Mouse (Mus musculus) midbrain, embryonic 11.5 days (tissue): ENCODE results near the gene Ntn1. TPM values are rescaled to one million over a fixed set of nuclear protein-coding genes. Genes with fewer than 3 reads are reported as not detected.

Experiments
- ATAC-seq: fragments of 200-750 bp; cut with Nextera tagmentation; 2 replicates; pipeline ENCODE4 v1.8.0; 2017; ENCODE audit warnings: moderate TSS enrichment, moderate library complexity; ENCODE audit not compliant: low FRiP score
- DNase-seq: peaks from one replicate; pipeline ENCODE4 v3.0.0; 2015; ENCODE audit warnings: low spot score; ENCODE audit errors: missing footprints
- H3K27ac ChIP-seq: fragments of 300-500 bp; sonication (generic); 2 replicates; pipeline ENCODE4 v1.5.1; 2014; ENCODE audit warnings: low read depth, low read length
- H3K27me3 ChIP-seq: fragments of 300-500 bp; sonication (generic); 2 replicates; pipeline ENCODE4 v1.6.1; 2014; ENCODE audit warnings: mild to moderate bottlenecking, low read length, moderate library complexity, mixed read lengths; ENCODE audit not compliant: control insufficient read depth, insufficient read depth
- H3K36me3 ChIP-seq: fragments of 300-500 bp; sonication (generic); 2 replicates; pipeline ENCODE4 v1.6.1; 2014; ENCODE audit warnings: mild to moderate bottlenecking, low read length, moderate library complexity, mixed read lengths; ENCODE audit not compliant: control insufficient read depth, insufficient read depth
- H3K4me1 ChIP-seq: fragments of 300-500 bp; sonication (generic); 2 replicates; pipeline ENCODE4 v1.6.1; 2014; ENCODE audit warnings: low read length; ENCODE audit not compliant: control insufficient read depth, insufficient read depth
- H3K4me2 ChIP-seq: fragments of 300-500 bp; sonication (generic); 2 replicates; pipeline ENCODE4 v1.6.1; 2014; ENCODE audit warnings: mild to moderate bottlenecking, moderate library complexity
- H3K4me3 ChIP-seq: fragments of 300-500 bp; sonication (generic); 2 replicates; pipeline ENCODE4 v1.5.1; 2014; ENCODE audit warnings: low read depth, low read length
- H3K9ac ChIP-seq: fragments of 300-500 bp; sonication (generic); 2 replicates; pipeline ENCODE4 v1.6.1; 2014; ENCODE audit warnings: low read length
- H3K9me3 ChIP-seq: fragments of 300-500 bp; sonication (generic); 2 replicates; pipeline ENCODE4 v1.6.1; 2016; ENCODE audit warnings: low read length; ENCODE audit not compliant: control insufficient read depth
- WGBS: fragments of 180-500 bp; shearing (Covaris S2); extraction: QIAGEN DNeasy Blood & Tissue Kit; methylation state at CpG from one replicate; pipeline ENCODE4 v1.1.7; 2014; 5-methylcytosine and 5-hydroxymethylcytosine counted together
- polyA plus RNA-seq: library from polyadenylated mRNA; unstranded; fragments of >200 nt; fragmentation: Nextera tagmentation; extraction: Ambion mirVana; gene quantifications from 2 replicates; pipeline ENCODE4 v1.2.1, GENCODE M21; 2014

Ntn1 gene
- polyA plus RNA-seq, 1 experiment from 2014 or later, result 10.0 TPM

DNA sequence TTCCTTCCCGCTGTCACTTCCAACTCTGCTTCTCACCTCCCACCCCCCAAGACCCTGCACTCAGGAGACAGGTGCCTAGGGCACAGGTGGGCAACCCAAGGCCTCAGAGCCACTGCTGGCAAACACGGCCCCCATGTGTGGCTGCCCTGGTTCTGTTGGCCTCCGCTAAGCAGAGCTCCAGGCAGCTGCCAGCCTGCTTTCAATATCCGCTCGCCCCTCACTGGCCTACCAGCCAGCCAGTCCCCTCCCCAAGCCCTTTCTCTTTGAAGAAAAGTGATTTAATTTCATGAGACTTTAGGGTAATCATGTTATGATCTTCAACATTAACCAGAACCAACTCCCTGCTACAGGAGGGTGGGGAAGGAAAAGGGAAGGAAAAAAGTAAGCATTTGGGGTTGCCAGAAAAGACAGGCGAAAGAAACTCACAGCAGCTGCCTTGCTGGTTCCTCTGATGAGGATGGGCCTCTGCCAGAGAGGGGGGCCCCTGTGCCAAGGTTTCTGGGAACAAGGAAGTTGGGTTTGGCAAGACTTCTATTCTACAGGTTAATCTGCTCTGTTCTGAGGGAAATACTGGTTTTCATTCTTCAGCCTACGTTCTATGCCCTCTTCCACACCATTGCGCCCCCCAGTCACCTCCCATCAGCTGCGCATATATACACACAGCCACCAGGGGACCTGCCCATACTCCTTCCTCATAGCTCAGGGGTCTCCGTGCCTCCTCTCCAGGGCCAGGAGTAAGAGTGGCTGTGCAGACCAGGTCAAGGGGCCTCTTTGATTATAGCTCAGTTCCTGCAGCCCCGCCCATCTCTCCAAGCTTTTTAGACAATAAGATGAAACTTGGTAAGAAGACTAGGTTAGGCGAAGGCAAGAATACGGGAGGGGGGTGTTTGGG is 59.3 kb downstream of the Ntn1 start:
- H3K9ac ChIP-seq, result no peak overlapping the region
- no peak overlapping the region for H3K4me3 ChIP-seq
- H3K4me2 ChIP-seq, result no peak overlapping the region
- H3K27ac ChIP-seq, result no peak overlapping the region
- DNase-seq (no peak), ATAC-seq (no peak)
- 78% methylated on average over 13 of the region's 13 CpGs for WGBS
- H3K27me3 ChIP-seq, result no peaks in the 10 kb centered on the region
- H3K9me3 ChIP-seq, result no peaks in the 10 kb centered on the region
- H3K4me1 ChIP-seq, result peaks cover 3% of the 10 kb centered on the region; the same call in 1 of the 2 replicates
- no peaks in the 10 kb centered on the region for H3K36me3 ChIP-seq

DNA sequence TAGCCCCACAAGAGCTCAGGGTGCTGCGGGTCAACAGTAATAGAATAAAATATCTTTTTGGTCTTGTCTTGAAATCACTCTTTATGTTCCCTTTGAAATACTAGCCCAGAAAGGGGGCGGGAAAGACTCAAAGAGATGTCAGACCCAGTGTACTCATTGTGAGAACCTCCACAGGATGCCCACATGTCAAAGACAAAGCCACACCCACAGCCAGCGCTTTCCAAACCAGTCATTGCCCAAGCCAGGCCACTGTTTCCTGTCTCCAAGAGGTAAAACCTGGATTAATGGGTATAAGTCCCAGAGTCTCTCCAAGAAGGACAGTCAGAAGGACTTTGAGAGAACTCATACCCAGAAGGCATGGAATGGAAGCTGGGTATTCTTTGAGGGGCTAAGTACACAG is 60.3 kb downstream of the Ntn1 start:
- Histone ChIP-seq H3K27ac (no peak overlapping the region), H3K9me3 (no peaks in the 10 kb centered on the region), H3K9ac (no peak overlapping the region), H3K4me3 (no peak overlapping the region), H3K4me2 (no peak overlapping the region), H3K36me3 (no peaks in the 10 kb centered on the region), H3K4me1 (peaks cover 3% of the 10 kb centered on the region; the same call in 1 of the 2 replicates), H3K27me3 (no peaks in the 10 kb centered on the region)
- WGBS, result 86% methylated on average over 3 of the region's 3 CpGs
- ATAC-seq, result no peak
- no peak for DNase-seq

- Histone ChIP-seq H3K9ac (no peak overlapping the region), H3K36me3 (no peaks in the 10 kb centered on the region), H3K9me3 (no peaks in the 10 kb centered on the region), H3K4me2 (no peak overlapping the region), H3K4me1 (peaks cover 3% of the 10 kb centered on the region; the same call in 1 of the 2 replicates), H3K27ac (no peak overlapping the region), H3K27me3 (no peaks in the 10 kb centered on the region), H3K4me3 (no peak overlapping the region)
- no peak for ATAC-seq
- WGBS, result 96% methylated on average over 13 of the region's 13 CpGs
- no peak for DNase-seq
Measured at GRCm38 (mm10) chr11:68339856-68340255, 60.8 kb downstream of the Ntn1 start.

DNA sequence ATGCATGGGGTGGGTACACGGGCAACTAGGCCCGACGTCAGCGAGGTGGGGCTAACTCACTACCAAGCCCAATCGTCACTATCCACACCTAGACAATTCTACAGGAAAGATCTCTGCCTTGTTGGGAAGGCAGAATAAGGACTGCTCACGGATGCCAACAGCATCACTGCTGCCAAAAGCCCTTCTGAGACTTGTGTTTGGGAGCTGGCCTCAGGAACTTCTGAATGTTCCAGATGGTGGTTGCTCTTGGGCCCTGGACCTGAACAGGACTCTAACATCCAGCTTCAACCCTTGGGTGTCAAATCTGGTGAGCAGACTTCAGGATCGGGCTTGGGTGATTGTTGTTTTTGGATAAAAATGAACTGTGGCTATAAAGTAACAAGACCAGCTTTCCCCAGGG is 61.3 kb downstream of the Ntn1 start:
- Histone ChIP-seq H3K27ac (no peak overlapping the region), H3K36me3 (no peaks in the 10 kb centered on the region), H3K4me3 (no peak overlapping the region), H3K27me3 (no peaks in the 10 kb centered on the region), H3K9ac (no peak overlapping the region), H3K9me3 (no peaks in the 10 kb centered on the region), H3K4me1 (peaks cover 3% of the 10 kb centered on the region; the same call in 1 of the 2 replicates), H3K4me2 (no peak overlapping the region)
- DNase-seq (no peak), ATAC-seq (no peak)
- 94% methylated on average over 7 of the region's 7 CpGs for WGBS

- WGBS, result 91% methylated on average over 13 of the region's 13 CpGs
- Histone ChIP-seq H3K27ac (no peak overlapping the region), H3K4me2 (no peak overlapping the region), H3K27me3 (no peaks in the 10 kb centered on the region), H3K9me3 (no peaks in the 10 kb centered on the region), H3K36me3 (no peaks in the 10 kb centered on the region), H3K9ac (no peak overlapping the region), H3K4me1 (no peaks in the 10 kb centered on the region), H3K4me3 (no peak overlapping the region)
- no peak for DNase-seq
- no peak for ATAC-seq
Measured at GRCm38 (mm10) chr11:68331676-68332265, 68.9 kb downstream of the Ntn1 start.

DNA sequence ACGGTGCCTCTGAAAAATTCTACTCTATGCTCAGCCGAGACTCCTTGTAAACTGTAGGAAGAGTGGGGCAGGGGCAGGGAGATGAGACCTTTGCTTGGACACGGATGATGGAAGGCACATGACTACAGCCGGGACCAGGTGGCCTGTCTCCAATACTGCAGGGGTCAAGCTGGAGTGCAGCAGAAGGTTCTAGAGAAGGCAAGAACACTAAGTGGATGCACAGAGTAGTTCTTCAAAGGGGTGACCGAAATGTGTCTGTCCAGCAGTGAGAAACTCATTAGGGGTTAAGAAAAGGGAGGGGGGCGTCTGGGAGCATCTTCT is 69.5 kb downstream of the Ntn1 start:
- Histone ChIP-seq H3K4me1 (no peaks in the 10 kb centered on the region), H3K36me3 (no peaks in the 10 kb centered on the region), H3K9me3 (no peaks in the 10 kb centered on the region), H3K4me3 (no peak overlapping the region), H3K9ac (no peak overlapping the region), H3K4me2 (no peak overlapping the region), H3K27me3 (no peaks in the 10 kb centered on the region), H3K27ac (no peak overlapping the region)
- ATAC-seq (no peak), DNase-seq (no peak)
- WGBS, result 86% methylated on average over 6 of the region's 6 CpGs

DNA sequence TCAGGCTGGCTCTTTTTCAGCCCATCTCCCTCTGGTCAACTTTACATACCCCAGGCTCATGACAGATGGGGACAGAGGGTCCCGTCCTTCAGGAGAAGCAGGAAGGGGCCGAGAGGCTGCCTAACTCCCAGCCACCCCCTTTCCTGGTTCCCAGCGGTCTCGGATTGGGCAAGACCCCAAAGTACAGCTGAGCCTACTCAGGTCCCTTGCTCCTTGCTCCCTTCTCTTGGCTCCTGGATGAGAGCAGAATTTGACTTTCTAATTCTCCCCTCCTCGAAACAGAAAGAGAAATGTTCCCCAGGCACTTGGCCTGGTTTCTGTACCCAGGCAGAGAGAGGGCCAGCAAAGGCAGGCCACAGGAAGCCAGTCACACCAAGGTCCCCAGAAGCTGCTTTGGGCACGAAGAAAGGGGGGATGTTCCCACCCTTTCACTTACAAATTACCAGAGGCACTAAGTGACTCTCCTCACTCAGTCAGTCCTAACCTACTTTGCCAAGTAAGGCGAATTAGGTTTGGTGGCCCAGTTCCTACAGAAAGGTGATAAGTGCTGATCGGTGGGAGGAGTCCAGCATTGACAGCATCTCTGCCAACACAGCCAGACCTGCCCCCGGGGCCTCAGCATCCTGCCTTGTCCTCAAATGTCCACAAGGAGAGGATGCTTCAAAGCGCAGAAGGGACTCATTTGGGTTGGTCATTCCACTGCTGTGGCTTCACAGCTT is 70.1 kb downstream of the Ntn1 start:
- ATAC-seq (no peak), DNase-seq (no peak)
- Histone ChIP-seq H3K27me3 (no peaks in the 10 kb centered on the region), H3K36me3 (no peaks in the 10 kb centered on the region), H3K4me2 (no peak overlapping the region), H3K9me3 (no peaks in the 10 kb centered on the region), H3K9ac (no peak overlapping the region), H3K27ac (no peak overlapping the region), H3K4me3 (no peak overlapping the region), H3K4me1 (no peaks in the 10 kb centered on the region)
- 79% methylated on average over 10 of the region's 10 CpGs for WGBS

GRCm38 (mm10) chr11:68324863-68325262 is 75.8 kb downstream of the Ntn1 start:
- Histone ChIP-seq H3K9ac (no peak overlapping the region), H3K27ac (no peak overlapping the region), H3K4me1 (no peaks in the 10 kb centered on the region), H3K9me3 (no peaks in the 10 kb centered on the region), H3K27me3 (no peaks in the 10 kb centered on the region), H3K4me2 (no peak overlapping the region), H3K4me3 (no peak overlapping the region), H3K36me3 (no peaks in the 10 kb centered on the region)
- DNase-seq (no peak), ATAC-seq (no peak)
- 88% methylated on average over 2 of the region's 2 CpGs for WGBS

DNA sequence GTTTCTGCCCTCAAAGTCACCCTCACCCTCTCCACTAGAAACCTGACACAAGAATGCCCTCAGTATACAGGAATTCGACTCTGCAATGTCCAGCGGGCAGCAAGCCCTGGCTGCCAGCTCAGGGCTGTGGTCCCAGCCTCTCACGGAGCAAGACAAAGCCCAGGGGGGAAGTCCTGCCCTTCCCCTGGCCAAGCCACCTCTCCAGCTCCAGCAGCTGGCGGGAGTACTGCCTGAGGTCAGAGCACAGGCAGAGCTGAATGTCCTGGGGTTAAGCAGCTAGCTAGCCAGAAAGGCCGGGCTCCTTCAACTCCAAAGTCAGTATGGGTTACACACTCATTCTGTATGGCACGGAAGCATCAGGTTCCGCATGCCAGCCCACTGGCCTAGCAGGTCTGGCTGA is 79.2 kb downstream of the Ntn1 start:
- Histone ChIP-seq H3K9ac (no peak overlapping the region), H3K4me1 (no peaks in the 10 kb centered on the region), H3K4me3 (no peak overlapping the region), H3K9me3 (no peaks in the 10 kb centered on the region; the same call in 1 of the 2 replicates), H3K27ac (no peak overlapping the region), H3K4me2 (no peak overlapping the region), H3K27me3 (no peaks in the 10 kb centered on the region), H3K36me3 (no peaks in the 10 kb centered on the region)
- 68% methylated on average over 7 of the region's 7 CpGs for WGBS
- ATAC-seq (no peak), DNase-seq (no peak)
